Mouse (Mus musculus) CD4-positive, CD25-positive, alpha-beta regulatory T cell, adult 2 months (primary cell): ENCODE measurements around the gene 9130019O22Rik.
"Not testable (repeated sequence)": the region's sequence is repeated elsewhere in the genome, so short reads cannot be mapped to it uniquely, and the experiment has no call there.

Source experiments
- DNase-seq: peaks from one replicate; pipeline ENCODE4 v3.0.0-alpha.2; 2012; ENCODE audit warnings: low read depth, low spot score

The 9130019O22Rik gene

GRCm38 (mm10) chr7:127342332-127342731, 44.6 kb downstream of the 9130019O22Rik start:
- peak; percentile 73 for DNase-seq

- DNase-seq = not testable (repeated sequence)
These were observed 45.1 kb downstream of the 9130019O22Rik start for GRCm38 (mm10) chr7:127341861-127342260.

- no peak for DNase-seq
These were observed 45.6 kb downstream of the 9130019O22Rik start for GRCm38 (mm10) chr7:127341356-127341755.

GRCm38 (mm10) chr7:127337636-127338035, 49.3 kb downstream of the 9130019O22Rik start:
- DNase-seq = no peak

- DNase-seq = no peak
These were observed 51.4 kb downstream of the 9130019O22Rik start for GRCm38 (mm10) chr7:127335604-127336003.

GRCm38 (mm10) chr7:127333240-127333639, 53.7 kb downstream of the 9130019O22Rik start:
- no peak for DNase-seq
